Mouse (Mus musculus) intestine, embryonic 15.5 days (tissue): ENCODE data around the gene Large2. TPM values are rescaled to one million over a fixed set of nuclear protein-coding genes. Genes with fewer than 3 reads are reported as not detected.
"Not testable (repeated sequence)": the region's sequence is repeated elsewhere in the genome, so short reads cannot be mapped to it uniquely, and the experiment has no call there.

ENCODE experiments used
- ATAC-seq: fragments of 200-750 bp; cut with Nextera tagmentation; 2 replicates; pipeline ENCODE4 v1.8.0; 2017; ENCODE audit warnings: moderate TSS enrichment, moderate library complexity
- H3K27ac ChIP-seq: fragments of 300-500 bp; sonication (generic); 2 replicates; pipeline ENCODE4 v1.5.1; 2015; ENCODE audit warnings: mild to moderate bottlenecking, inconsistent platforms
- H3K27me3 ChIP-seq: fragments of 300-500 bp; sonication (generic); replicated peaks from 2 replicates; pipeline ENCODE4 v1.6.1; 2015; ENCODE audit warnings: inconsistent platforms
- H3K36me3 ChIP-seq: fragments of 300-500 bp; sonication (generic); 2 replicates; pipeline ENCODE4 v1.6.1; 2015; ENCODE audit warnings: inconsistent platforms
- H3K4me1 ChIP-seq: fragments of 300-500 bp; sonication (generic); replicated peaks from 2 replicates; pipeline ENCODE4 v1.6.1; 2015; ENCODE audit warnings: inconsistent platforms
- H3K4me2 ChIP-seq: fragments of 300-500 bp; sonication (generic); replicated peaks from 2 replicates; pipeline ENCODE4 v1.6.1; 2015; ENCODE audit warnings: mild to moderate bottlenecking, inconsistent platforms
- H3K4me3 ChIP-seq: fragments of 300-500 bp; sonication (generic); replicated peaks from 2 replicates; pipeline ENCODE4 v1.5.1; 2015; ENCODE audit warnings: inconsistent platforms
- H3K9ac ChIP-seq: fragments of 300-500 bp; sonication (generic); 2 replicates; pipeline ENCODE4 v1.6.1; 2015; ENCODE audit warnings: inconsistent platforms
- H3K9me3 ChIP-seq: fragments of 300-500 bp; sonication (generic); 2 replicates; pipeline ENCODE4 v1.6.1; 2016; ENCODE audit warnings: inconsistent platforms
- WGBS: fragments of 180-500 bp; shearing (Covaris S2); methylation state at CpG from one replicate; pipeline ENCODE4 v1.1.7; 2015; 5-methylcytosine and 5-hydroxymethylcytosine counted together
- polyA plus RNA-seq: library from polyadenylated mRNA; unstranded; fragments of >200 nt; fragmentation: Nextera tagmentation; extraction: Ambion mirVana; gene quantifications from 2 replicates; pipeline ENCODE4 v1.2.1, GENCODE M21; 2015

Gene Large2
- polyA plus RNA-seq, 1 experiment from 2014 or later: 10.0 TPM

- Histone ChIP-seq H3K4me2 (peak within 1 kb of the TSS; percentile 93), H3K27me3 (0 out of 2 replicates have a peak, but pooled peaks cover 6% of the 10 kb centered on the region), H3K4me3 (peak within 1 kb of the TSS; percentile 59), H3K9me3 (no peaks in the 10 kb centered on the region), H3K4me1 (0 out of 2 replicates have a peak, but pooled peaks cover 4% of the 10 kb centered on the region), H3K27ac (no peak within 1 kb of the TSS), H3K9ac (peak within 1 kb of the TSS; percentile 62), H3K36me3 (peaks cover 4% of the 10 kb centered on the region)
- WGBS: 1% methylated on average over 57 of the region's 59 CpGs
- ATAC-seq: peak; percentile 78
These were observed 26.5 kb upstream of the Large2 start, which contains the start of gene Mapk8ip1 for GRCm38 (mm10) chr2:92401091-92401561. Mapk8ip1 (minus strand) TSS chr2:92401263.

GRCm38 (mm10) chr2:92400682-92401081 lies 26.0 kb upstream of the Large2 start:
- H3K27ac ChIP-seq: no peak overlapping the region
- H3K4me3 ChIP-seq: peak overlapping the region; percentile 59
- peak overlapping the region; percentile 93 for H3K4me2 ChIP-seq
- 0 out of 2 replicates have a peak, but pooled peaks cover 4% of the 10 kb centered on the region for H3K4me1 ChIP-seq
- H3K9me3 ChIP-seq: no peaks in the 10 kb centered on the region
- no peak; the same call in none of the 2 replicates for ATAC-seq
- H3K9ac ChIP-seq: peak overlapping the region; percentile 62
- WGBS: 3% methylated on average over 22 of the region's 22 CpGs
- 0 out of 2 replicates have a peak, but pooled peaks cover 6% of the 10 kb centered on the region for H3K27me3 ChIP-seq
- peaks cover 4% of the 10 kb centered on the region for H3K36me3 ChIP-seq

GRCm38 (mm10) chr2:92399877-92400276 lies 25.2 kb upstream of the Large2 start:
- H3K4me1 ChIP-seq, H3K4me2 ChIP-seq, H3K27me3 ChIP-seq, H3K9ac ChIP-seq, H3K9me3 ChIP-seq, ATAC-seq, H3K36me3 ChIP-seq, H3K27ac ChIP-seq, H3K4me3 ChIP-seq: not testable (repeated sequence)
- 81% methylated on average over 4 of the region's 4 CpGs for WGBS

- no peak overlapping the region for H3K9ac ChIP-seq
- peaks cover 9% of the 10 kb centered on the region; the same call in 1 of the 2 replicates for H3K4me1 ChIP-seq
- no peak overlapping the region for H3K4me3 ChIP-seq
- no peak overlapping the region for H3K4me2 ChIP-seq
- H3K27me3 ChIP-seq: 0 out of 2 replicates have a peak, but pooled peaks cover 6% of the 10 kb centered on the region
- H3K27ac ChIP-seq: no peak overlapping the region
- no peaks in the 10 kb centered on the region for H3K9me3 ChIP-seq
- no peaks in the 10 kb centered on the region for H3K36me3 ChIP-seq
- WGBS: 70% methylated on average over 1 of the region's 1 CpGs
- no peak for ATAC-seq
These were observed 22.8 kb upstream of the Large2 start for GRCm38 (mm10) chr2:92397436-92397835.

GRCm38 (mm10) chr2:92395535-92395934 lies 20.9 kb upstream of the Large2 start:
- Histone ChIP-seq H3K4me2 (no peak overlapping the region), H3K27me3 (0 out of 2 replicates have a peak, but pooled peaks cover 3% of the 10 kb centered on the region), H3K36me3 (no peaks in the 10 kb centered on the region), H3K4me3 (no peak overlapping the region), H3K9me3 (no peaks in the 10 kb centered on the region), H3K4me1 (peaks cover 17% of the 10 kb centered on the region), H3K27ac (no peak overlapping the region), H3K9ac (no peak overlapping the region)
- WGBS: 81% methylated on average over 3 of the region's 3 CpGs
- no peak for ATAC-seq

GRCm38 (mm10) chr2:92392318-92393264 lies 17.9 kb upstream of the Large2 start:
- peak overlapping the region; percentile 61 for H3K4me2 ChIP-seq
- no peaks in the 10 kb centered on the region for H3K9me3 ChIP-seq
- no peaks in the 10 kb centered on the region for H3K27me3 ChIP-seq
- H3K4me3 ChIP-seq: peak overlapping the region; percentile 33
- ATAC-seq: no peak
- H3K4me1 ChIP-seq: peaks cover 40% of the 10 kb centered on the region
- 5% methylated on average over 26 of the region's 26 CpGs for WGBS
- no peaks in the 10 kb centered on the region for H3K36me3 ChIP-seq
- peak overlapping the region; percentile 76 for H3K27ac ChIP-seq
- peak overlapping the region; percentile 50 for H3K9ac ChIP-seq

GRCm38 (mm10) chr2:92391703-92392317 lies 17.1 kb upstream of the Large2 start:
- H3K27me3 ChIP-seq: no peaks in the 10 kb centered on the region
- H3K4me3 ChIP-seq: peak overlapping the region; percentile 33
- 25% methylated on average over 11 of the region's 11 CpGs for WGBS
- H3K9ac ChIP-seq: peak overlapping the region; percentile 50
- H3K27ac ChIP-seq: peak overlapping the region; percentile 76
- H3K4me1 ChIP-seq: peaks cover 40% of the 10 kb centered on the region
- 0 out of 2 replicates have a peak, but pooled peaks cover under 1% of the 10 kb centered on the region for H3K36me3 ChIP-seq
- no peak for ATAC-seq
- peak overlapping the region; percentile 61 for H3K4me2 ChIP-seq
- no peaks in the 10 kb centered on the region for H3K9me3 ChIP-seq

GRCm38 (mm10) chr2:92391116-92391515 lies 16.4 kb upstream of the Large2 start:
- H3K4me1 ChIP-seq: peaks cover 40% of the 10 kb centered on the region
- H3K27ac ChIP-seq: no peak overlapping the region
- H3K27me3 ChIP-seq: no peaks in the 10 kb centered on the region
- no peak overlapping the region for H3K4me2 ChIP-seq
- H3K9ac ChIP-seq: no peak overlapping the region
- 87% methylated on average over 8 of the region's 8 CpGs for WGBS
- ATAC-seq: no peak
- no peak overlapping the region for H3K4me3 ChIP-seq
- H3K9me3 ChIP-seq: no peaks in the 10 kb centered on the region
- H3K36me3 ChIP-seq: 0 out of 2 replicates have a peak, but pooled peaks cover 7% of the 10 kb centered on the region

- Histone ChIP-seq H3K4me2 (peak overlapping the region; percentile 94; the same call in 1 of the 2 replicates), H3K4me3 (no peak overlapping the region), H3K4me1 (peaks cover 40% of the 10 kb centered on the region), H3K36me3 (peaks cover 9% of the 10 kb centered on the region; the same call in 1 of the 2 replicates), H3K9ac (no peak overlapping the region), H3K27me3 (no peaks in the 10 kb centered on the region), H3K27ac (no peak overlapping the region), H3K9me3 (no peaks in the 10 kb centered on the region)
- WGBS: 76% methylated on average over 6 of the region's 6 CpGs
- ATAC-seq: no peak
These were observed 15.7 kb upstream of the Large2 start for GRCm38 (mm10) chr2:92390206-92390930.

- Histone ChIP-seq H3K9ac (peak overlapping the region; percentile 64; the same call in 1 of the 2 replicates), H3K36me3 (peaks cover 13% of the 10 kb centered on the region; the same call in 1 of the 2 replicates), H3K4me2 (peak overlapping the region; percentile 94), H3K27me3 (no peaks in the 10 kb centered on the region), H3K27ac (peak overlapping the region; percentile 62; the same call in 1 of the 2 replicates), H3K4me1 (peaks cover 40% of the 10 kb centered on the region), H3K4me3 (peak overlapping the region; percentile 67), H3K9me3 (no peaks in the 10 kb centered on the region)
- 6% methylated on average over 10 of the region's 10 CpGs for WGBS
- ATAC-seq: peak; percentile 32
These were observed 15.0 kb upstream of the Large2 start for GRCm38 (mm10) chr2:92389645-92390044.

GRCm38 (mm10) chr2:92388891-92389641 lies 14.4 kb upstream of the Large2 start:
- H3K27me3 ChIP-seq: no peaks in the 10 kb centered on the region
- peaks cover 13% of the 10 kb centered on the region; the same call in 1 of the 2 replicates for H3K36me3 ChIP-seq
- H3K9me3 ChIP-seq: no peaks in the 10 kb centered on the region
- H3K4me2 ChIP-seq: peak overlapping the region; percentile 94
- peak overlapping the region; percentile 62 for H3K27ac ChIP-seq
- peak; percentile 90 for ATAC-seq
- peak overlapping the region; percentile 67 for H3K4me3 ChIP-seq
- under 1% methylated on average over 55 of the region's 62 CpGs for WGBS
- peaks cover 40% of the 10 kb centered on the region for H3K4me1 ChIP-seq
- peak overlapping the region; percentile 64 for H3K9ac ChIP-seq
